Mouse (Mus musculus): Measurements from ENCODE around the gene Pole2.

The Pole2 gene

GRCm38 (mm10) chr12:69210056-69210979, 17.7 kb downstream of the Pole2 start:
- no peak for DNase-seq (ENCODE audit: low spot score in 2 of 2)

- DNase-seq (ENCODE audit: low spot score in 2 of 2), result no peak
These were observed 19.5 kb downstream of the Pole2 start for GRCm38 (mm10) chr12:69208520-69208919.

- no peak for DNase-seq (ENCODE audit: low spot score in 2 of 2)
These were observed 20.1 kb downstream of the Pole2 start for GRCm38 (mm10) chr12:69207926-69208325.

- DNase-seq (ENCODE audit: low spot score in 2 of 2), result no peak
These were observed 20.6 kb downstream of the Pole2 start for GRCm38 (mm10) chr12:69207396-69207795.

- no peak for DNase-seq (ENCODE audit: low spot score in 2 of 2)
These were observed 23.8 kb downstream of the Pole2 start, which contains the start of gene Gm49384 for GRCm38 (mm10) chr12:69204052-69204833. Gene Gm49384 (minus strand): TSS chr12:69204267.

- DNase-seq (ENCODE audit: low spot score in 2 of 2), result no peak
These were observed 29.0 kb downstream of the Pole2 start for GRCm38 (mm10) chr12:69198985-69199384.

GRCm38 (mm10) chr12:69198164-69198535, 29.8 kb downstream of the Pole2 start, which contains the start of gene Dnaaf2:
Gene Dnaaf2 (minus strand): TSS chr12:69198429.
- peak; percentile 39 to 61 for DNase-seq (ENCODE audit: low spot score in 2 of 2)

GRCm38 (mm10) chr12:69197378-69198163, 30.4 kb downstream of the Pole2 start:
- peak; percentile 22 to 59 for DNase-seq (ENCODE audit: low spot score in 2 of 2)

- DNase-seq (ENCODE audit: low spot score in 2 of 2), result peak; percentile 29 to 65
These were observed 31.3 kb downstream of the Pole2 start, which contains the start of gene Gm49383 for GRCm38 (mm10) chr12:69196444-69197377. Gene Gm49383 (minus strand): TSS chr12:69197104.

- no peak for DNase-seq (ENCODE audit: low spot score in 2 of 2)
These were observed 35.4 kb downstream of the Pole2 start for GRCm38 (mm10) chr12:69192637-69193036.

GRCm38 (mm10) chr12:69191396-69191795, 36.6 kb downstream of the Pole2 start:
- DNase-seq (ENCODE audit: low spot score in 2 of 2), result no peak

- DNase-seq (ENCODE audit: low spot score in 2 of 2), result no peak
These were observed 37.5 kb downstream of the Pole2 start for GRCm38 (mm10) chr12:69190522-69190921.

- DNase-seq (ENCODE audit: low spot score in 2 of 2), result no peak
These were observed 37.9 kb downstream of the Pole2 start for GRCm38 (mm10) chr12:69190074-69190473.

- DNase-seq (ENCODE audit: low spot score in 2 of 2), result no peak
These were observed 41.1 kb downstream of the Pole2 start for GRCm38 (mm10) chr12:69186811-69187471.

GRCm38 (mm10) chr12:69185371-69185770, 42.6 kb downstream of the Pole2 start:
- no peak for DNase-seq (ENCODE audit: low spot score in 2 of 2)

- DNase-seq (ENCODE audit: low spot score in 2 of 2), result peak in 1 of 2 experiments; percentile 44
These were observed 43.4 kb downstream of the Pole2 start for GRCm38 (mm10) chr12:69184342-69185295.

- DNase-seq (ENCODE audit: low spot score in 2 of 2), result peak; percentile 98
These were observed 44.2 kb downstream of the Pole2 start, which contains the start of the genes Rpl36al and Mgat2 for GRCm38 (mm10) chr12:69183583-69184308. Gene Rpl36al (minus strand): TSS chr12:69184083. Gene Mgat2 (plus strand): TSS chr12:69184157.

GRCm38 (mm10) chr12:69181800-69182199, 46.2 kb downstream of the Pole2 start:
- no peak for DNase-seq (ENCODE audit: low spot score in 2 of 2)

Measured in urinary bladder, adult 18-20 months (tissue).